Mouse (Mus musculus) olfactory bulb, adult 2 months (tissue): Measurements from ENCODE around the gene Olfr694.
"Not testable (repeated sequence)": the region's sequence is repeated elsewhere in the genome, so short reads cannot be mapped to it uniquely, and the experiment has no call there.

Experiments
- CTCF ChIP-seq: fragments of 200-500 bp; IDR thresholded peaks from 2 replicates; pipeline ENCODE4 v1.5.1; 2012; ENCODE audit warnings: low read depth, mild to moderate bottlenecking, low read length, moderate library complexity; ENCODE audit not compliant: insufficient read depth
- POLR2A ChIP-seq: fragments of 200-500 bp; IDR thresholded peaks from 2 replicates; pipeline ENCODE4 v1.6.1; 2012; ENCODE audit warnings: mild to moderate bottlenecking, low read depth, low read length, moderate library complexity; ENCODE audit not compliant: insufficient read depth

DNA sequence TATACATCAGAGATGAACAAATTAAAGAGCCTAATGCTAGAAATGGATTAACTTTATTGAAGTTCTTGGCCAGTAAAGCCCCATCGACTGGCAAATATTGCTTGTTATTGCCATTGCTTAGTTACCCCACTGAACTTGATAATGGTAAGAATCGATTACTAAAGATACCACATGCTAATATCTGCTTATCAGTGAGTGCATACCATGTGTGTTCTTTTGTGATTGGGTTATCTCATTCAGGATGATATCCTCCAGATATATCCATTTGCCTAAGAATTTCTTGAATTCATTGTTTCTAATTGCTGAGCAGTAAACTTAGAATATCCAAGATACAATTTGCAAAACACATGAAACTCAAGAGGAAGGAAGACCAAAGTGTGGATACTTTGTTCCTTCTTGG, 34.0 kb upstream of the Olfr694 start:
- not testable (repeated sequence) for TF ChIP-seq CTCF, POLR2A
